ENCODE assay signal across 9 mouse cellular contexts in genomic region chr13:21401636-21402286, GRCm38 (mm10). TPM values are rescaled to one million over a fixed set of nuclear protein-coding genes. Genes with fewer than 3 reads are reported as not detected.
A peak's percentile ranks its signal among the peaks of the same experiment; 100 is the strongest.
DNase-seq lines count a peak whose midpoint lies in the region; ATAC-seq and TF ChIP-seq lines count a peak whose summit lies in the region.
"Had no signal": no experiment of that assay in that cellular context is flagged by ENCODE, and none has a peak within 500 bp of the region (broad histone marks: within the 10 kb centered on the region; RNA-seq: fewer than 3 reads in every experiment).

No protein-coding gene starts in this region.

- peaks cover 30% of the 10 kb centered on the region for H3K4me1 ChIP-seq in E14TG2a.4 (replicated peaks; ENCODE audit: low read depth, low read length)
- peaks cover 16% of the 10 kb centered on the region for H3K4me1 ChIP-seq in forebrain, embryonic 10.5 days
- H3K4me1 ChIP-seq in limb, embryonic 15.5 days, result peaks cover 11% of the 10 kb centered on the region; the same call in 1 of the 2 replicates
- H3K4me1 ChIP-seq in stomach, embryonic 16.5 days (ENCODE audit: control insufficient read depth, insufficient read depth, low read length), result peaks cover 12% of the 10 kb centered on the region

- intact Hi-C loops in gastrocnemius, adult 2 months (cut with DNase I), result loop anchor here (2.0 kb wide), 3 partner anchors 39 to 105 kb away; partner anchors contain the start of genes Zscan12 and Zscan26
- intact Hi-C loops in gastrocnemius, postnatal 36 days (cut with DNase I), result loop anchor here (5.0 to 10.0 kb wide), 3 partner anchors 51 to 131 kb away; partner anchors contain the start of genes Gm11273, Zkscan8 and Zscan26

- peak overlapping the region; percentile 96 for H3K27ac ChIP-seq in gastrocnemius, adult 2 months
- peak overlapping the region; percentile 94 for H3K27ac ChIP-seq in forebrain, embryonic 10.5 days
- H3K27ac ChIP-seq in limb, embryonic 15.5 days, result peak overlapping the region; percentile 77; the same call in 1 of the 2 replicates
- peak overlapping the region; percentile 82 for H3K27ac ChIP-seq in stomach, embryonic 16.5 days (ENCODE audit: low read length)

- no peak for TF ChIP-seq CTCF in gastrocnemius, adult 2 months (IDR thresholded peaks at IDR 0.05)
- no peak for TF ChIP-seq CTCF in E14TG2a.4 (conservative IDR thresholded peaks at IDR 0.05; ENCODE audit: low read length)

- no peaks in the 10 kb centered on the region for H3K9me3 ChIP-seq in E14TG2a.4 (ENCODE audit: low read length)
- no peaks in the 10 kb centered on the region for H3K9me3 ChIP-seq in forebrain, embryonic 10.5 days
- H3K9me3 ChIP-seq in limb, embryonic 15.5 days, result no peaks in the 10 kb centered on the region
- no peaks in the 10 kb centered on the region for H3K9me3 ChIP-seq in stomach, embryonic 16.5 days (replicated peaks; ENCODE audit: control insufficient read depth, low read length)

- peak overlapping the region; percentile 96 for H3K4me3 ChIP-seq in gastrocnemius, adult 2 months
- peak overlapping the region; percentile 90 for H3K4me3 ChIP-seq in E14TG2a.4 (replicated peaks; ENCODE audit: low read length)
- peak overlapping the region; percentile 87 for H3K4me3 ChIP-seq in forebrain, embryonic 10.5 days
- H3K4me3 ChIP-seq in limb, embryonic 15.5 days, result peak overlapping the region; percentile 83
- H3K4me3 ChIP-seq in stomach, embryonic 16.5 days (replicated peaks; ENCODE audit: low read length), result peak overlapping the region; percentile 86

- ATAC-seq in limb, embryonic 15.5 days (ENCODE audit: insufficient number of reproducible peaks, low FRiP score, low TSS enrichment, low read depth), result no peak
- 0 out of 2 replicates have a peak, but pooled peaks have one; percentile 31 for ATAC-seq in stomach, embryonic 16.5 days (ENCODE audit: insufficient read depth, low FRiP score)

- H3K36me3 ChIP-seq in E14TG2a.4 (ENCODE audit: insufficient read depth, low read length), result peaks cover 17% of the 10 kb centered on the region; the same call in 1 of the 2 replicates
- H3K36me3 ChIP-seq in forebrain, embryonic 10.5 days (replicated peaks), result peaks cover 30% of the 10 kb centered on the region
- H3K36me3 ChIP-seq in limb, embryonic 15.5 days, result peaks cover 16% of the 10 kb centered on the region
- H3K36me3 ChIP-seq in stomach, embryonic 16.5 days (ENCODE audit: control insufficient read depth, insufficient read depth, low read length), result no peaks in the 10 kb centered on the region

- 14% methylated on average over 12 of the region's 12 CpGs for WGBS in forebrain, embryonic 10.5 days
- 15% methylated on average over 12 of the region's 12 CpGs for WGBS in limb, embryonic 15.5 days
- WGBS in stomach, embryonic 16.5 days, result 5% methylated on average over 12 of the region's 12 CpGs

- H3K4me2 ChIP-seq in limb, embryonic 15.5 days, result peak overlapping the region; percentile 44
- H3K4me2 ChIP-seq in stomach, embryonic 16.5 days (ENCODE audit: low read depth, low read length), result peak overlapping the region; percentile 69

- DNase-seq in gastrocnemius, adult 2 months, result no peak
- DNase-seq in gastrocnemius, postnatal 36 days, result no peak
- no peak for DNase-seq in forebrain, embryonic 10.5 days (ENCODE audit: extremely low spot score, low spot score)
- DNase-seq in left cerebral cortex, adult 9 months (ENCODE audit: low spot score in 2 of 2), result no peak
- no peak for DNase-seq in frontal cortex, adult 2 months (ENCODE audit: extremely low spot score in 1 of 2, low spot score in 1 of 2)

- peak overlapping the region; percentile 90 for H3K9ac ChIP-seq in limb, embryonic 15.5 days
- H3K9ac ChIP-seq in stomach, embryonic 16.5 days (ENCODE audit: low read length), result peak overlapping the region; percentile 94

- H3K27me3 ChIP-seq in E14TG2a.4 (ENCODE audit: insufficient read depth, low read length), result no peaks in the 10 kb centered on the region
- peaks cover 3% of the 10 kb centered on the region; the same call in 1 of the 2 replicates for H3K27me3 ChIP-seq in forebrain, embryonic 10.5 days (ENCODE audit: poor library complexity, severe bottlenecking)
- no peaks in the 10 kb centered on the region for H3K27me3 ChIP-seq in limb, embryonic 15.5 days
- H3K27me3 ChIP-seq in stomach, embryonic 16.5 days (ENCODE audit: control insufficient read depth, insufficient read depth, low read length), result no peaks in the 10 kb centered on the region
- H3K27me3 ChIP-seq: Patski had no signal

RNA-seq across cellular contexts. Expression of gene Zkscan3, which starts 0.8 kb away (rescaled TPM):
- 10 to 100 TPM; 16.2 to 20.6 TPM for total RNA-seq in gastrocnemius, adult 2 months (2021)
- total RNA-seq in gastrocnemius, postnatal 36 days (2021), result 10 to 100 TPM; 14.7 to 14.9 TPM
- 84.9 and 87.6 TPM in 2 replicates for polyA plus RNA-seq in forebrain, embryonic 10.5 days (2016; fragmentation: Nextera tagmentation; extraction: Ambion mirVana)
- 84.1 and 85.7 TPM in 2 replicates for polyA plus RNA-seq in limb, embryonic 15.5 days (2015; fragmentation: Nextera tagmentation; extraction: Ambion mirVana)
- polyA plus RNA-seq in stomach, embryonic 16.5 days (2015; fragmentation: Nextera tagmentation; extraction: Ambion mirVana), result 66.8 and 73.7 TPM in 2 replicates
- polyA plus RNA-seq in frontal cortex, adult 2 months (2012; rRNA removed), result 47.9 and 52.0 TPM in 2 replicates

RNA-seq across cellular contexts. Expression of gene Pgbd1, which starts 39.1 kb away (rescaled TPM):
- total RNA-seq in gastrocnemius, adult 2 months (2021), result under 1 TPM; 0.18 to 0.59 TPM
- total RNA-seq in gastrocnemius, postnatal 36 days (2021), result under 1 TPM; 0.20 to 0.36 TPM
- polyA plus RNA-seq in forebrain, embryonic 10.5 days (2016; fragmentation: Nextera tagmentation; extraction: Ambion mirVana), result 5.9 and 6.0 TPM in 2 replicates
- polyA plus RNA-seq in limb, embryonic 15.5 days (2015; fragmentation: Nextera tagmentation; extraction: Ambion mirVana), result 2.4 and 2.5 TPM in 2 replicates
- 2.3 and 2.4 TPM in 2 replicates for polyA plus RNA-seq in stomach, embryonic 16.5 days (2015; fragmentation: Nextera tagmentation; extraction: Ambion mirVana)
- polyA plus RNA-seq in frontal cortex, adult 2 months (2012; rRNA removed), result 2.5 and 3.1 TPM in 2 replicates

RNA-seq across cellular contexts. Expression of gene Zscan12, which starts 39.1 kb away (rescaled TPM):
- total RNA-seq in gastrocnemius, adult 2 months (2021), result 1 to 10 TPM; 6.9 to 8.7 TPM
- 1 to 10 TPM; 4.7 to 6.7 TPM for total RNA-seq in gastrocnemius, postnatal 36 days (2021)
- 18.9 and 21.8 TPM in 2 replicates for polyA plus RNA-seq in forebrain, embryonic 10.5 days (2016; fragmentation: Nextera tagmentation; extraction: Ambion mirVana)
- 9.2 and 10.2 TPM in 2 replicates for polyA plus RNA-seq in limb, embryonic 15.5 days (2015; fragmentation: Nextera tagmentation; extraction: Ambion mirVana)
- 8.6 and 9.6 TPM in 2 replicates for polyA plus RNA-seq in stomach, embryonic 16.5 days (2015; fragmentation: Nextera tagmentation; extraction: Ambion mirVana)
- polyA plus RNA-seq in frontal cortex, adult 2 months (2012; rRNA removed), result 6.7 and 6.8 TPM in 2 replicates

RNA-seq across cellular contexts. Expression of gene Zscan26, which starts 51.8 kb away (rescaled TPM):
- total RNA-seq in gastrocnemius, adult 2 months (2021), result 10 to 100 TPM; 13.6 to 14.5 TPM
- 10 to 100 TPM in 1 of 2 experiments, 1 to 10 TPM in 1; 8.8 to 11.9 TPM for total RNA-seq in gastrocnemius, postnatal 36 days (2021)
- polyA plus RNA-seq in forebrain, embryonic 10.5 days (2016; fragmentation: Nextera tagmentation; extraction: Ambion mirVana), result 22.8 and 27.7 TPM in 2 replicates
- polyA plus RNA-seq in limb, embryonic 15.5 days (2015; fragmentation: Nextera tagmentation; extraction: Ambion mirVana), result 26.1 and 26.3 TPM in 2 replicates
- polyA plus RNA-seq in stomach, embryonic 16.5 days (2015; fragmentation: Nextera tagmentation; extraction: Ambion mirVana), result 27.1 and 30.3 TPM in 2 replicates
- 61.5 and 66.1 TPM in 2 replicates for polyA plus RNA-seq in frontal cortex, adult 2 months (2012; rRNA removed)

RNA-seq across cellular contexts. Expression of gene Olfr1367, which starts 55.1 kb away (rescaled TPM):
- not detected for total RNA-seq in gastrocnemius, adult 2 months (2021)
- total RNA-seq in gastrocnemius, postnatal 36 days (2021), result not detected
- polyA plus RNA-seq in forebrain, embryonic 10.5 days (2016; fragmentation: Nextera tagmentation; extraction: Ambion mirVana), result not detected in 2 replicates
- polyA plus RNA-seq in limb, embryonic 15.5 days (2015; fragmentation: Nextera tagmentation; extraction: Ambion mirVana), result not detected in 2 replicates
- not detected in 2 replicates for polyA plus RNA-seq in stomach, embryonic 16.5 days (2015; fragmentation: Nextera tagmentation; extraction: Ambion mirVana)
- polyA plus RNA-seq in frontal cortex, adult 2 months (2012; rRNA removed), result not detected in 2 replicates
- polyA plus RNA-seq: Patski had no signal
